Mouse (Mus musculus) heart, postnatal 36 days (tissue): ENCODE measurements around the gene Zwilch. TPM values are rescaled to one million over a fixed set of nuclear protein-coding genes. Genes with fewer than 3 reads are reported as not detected.
"Not testable (repeated sequence)": the region's sequence is repeated elsewhere in the genome, so short reads cannot be mapped to it uniquely, and the experiment has no call there.

Source experiments
- DNase-seq, 2 experiments: peaks; one replicate each; pipeline ENCODE4 v3.0.0; 2021 to 2022
- intact Hi-C: fragments of 180-260 bp; cut with DNase I; formaldehyde crosslinking; loops from one replicate; pipeline ENCODE4 v1.15.1; 2025
- total RNA-seq, 2 experiments: library from RNA; stranded (reverse); gene quantifications; 2 replicates each; pipeline ENCODE4 v1.2.3; 2021

The Zwilch gene
- total RNA-seq = under 1 TPM; 0.61 to 0.79 TPM

DNA sequence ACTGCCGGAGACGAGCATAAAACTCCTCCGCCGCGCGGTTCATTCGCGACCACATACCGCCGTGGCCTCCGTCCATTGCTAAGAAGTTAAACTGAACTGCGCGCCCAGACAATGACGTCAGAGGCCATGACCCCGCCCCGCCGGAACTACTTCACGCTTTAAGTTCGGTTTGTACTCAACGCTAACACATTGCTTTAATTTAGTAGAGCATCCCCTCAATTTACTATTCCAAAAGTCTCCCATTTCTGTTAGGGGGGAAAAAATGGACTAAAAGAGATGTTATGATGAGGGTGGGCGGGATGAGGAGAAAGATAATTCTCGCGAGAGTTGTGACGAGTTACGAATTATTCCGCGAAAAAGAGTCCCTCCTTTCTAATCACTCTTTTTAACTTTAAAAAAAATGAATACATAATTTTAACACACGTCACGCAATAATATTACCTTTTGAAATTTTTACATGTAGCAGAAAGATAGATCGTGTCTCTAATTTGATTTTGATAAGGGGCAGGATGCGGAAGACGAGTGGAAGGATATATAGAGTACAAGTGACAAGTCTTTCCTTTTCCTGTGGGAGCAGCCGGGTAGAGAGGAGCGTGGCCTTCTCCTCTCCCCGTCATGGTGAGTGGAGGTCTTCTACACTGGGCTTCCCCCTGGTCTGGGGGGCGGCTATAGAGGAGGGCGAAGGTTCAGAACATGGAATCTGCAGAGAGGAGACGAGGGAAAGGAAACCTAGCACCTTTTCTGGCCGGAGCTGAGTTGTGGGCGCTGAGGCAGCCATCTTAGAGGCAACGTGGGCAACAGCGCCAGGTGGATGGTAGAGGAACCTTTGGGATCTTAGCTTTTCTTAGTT lies at the start of gene Zwilch, which contains the start of gene Rpl4:
Gene Zwilch (minus strand): TSS at position 289 of the 850 bp plus-strand sequence.
Gene Rpl4 (plus strand): TSS at position 560 of the 850 bp plus-strand sequence.
- peak; percentile 84 to 87 for DNase-seq
- intact Hi-C loops = no loop called here

GRCm38 (mm10) chr9:64222098-64222497 lies 49.2 kb upstream of the Zwilch start:
- DNase-seq = no peak
- intact Hi-C loops = no loop called here

DNA sequence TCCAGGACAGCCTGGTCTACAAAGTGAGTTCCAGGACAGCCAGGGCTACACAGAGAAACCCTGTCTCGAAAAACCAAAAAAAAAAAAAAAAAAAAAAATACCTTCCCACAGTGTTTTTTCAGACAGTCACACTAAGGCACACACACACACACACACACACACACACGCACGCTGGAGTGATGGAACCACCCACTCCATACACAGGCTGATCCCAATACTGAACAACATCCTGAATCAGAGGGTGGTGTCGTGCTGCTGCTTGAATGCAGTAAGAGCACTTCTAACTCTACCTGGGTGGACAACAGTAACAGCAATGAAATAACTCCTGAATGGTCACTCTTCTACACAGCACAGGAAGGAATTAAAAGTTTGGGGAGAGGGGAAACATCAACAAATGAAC lies 48.6 kb upstream of the Zwilch start:
- intact Hi-C loops = no loop called here
- no peak for DNase-seq

DNA sequence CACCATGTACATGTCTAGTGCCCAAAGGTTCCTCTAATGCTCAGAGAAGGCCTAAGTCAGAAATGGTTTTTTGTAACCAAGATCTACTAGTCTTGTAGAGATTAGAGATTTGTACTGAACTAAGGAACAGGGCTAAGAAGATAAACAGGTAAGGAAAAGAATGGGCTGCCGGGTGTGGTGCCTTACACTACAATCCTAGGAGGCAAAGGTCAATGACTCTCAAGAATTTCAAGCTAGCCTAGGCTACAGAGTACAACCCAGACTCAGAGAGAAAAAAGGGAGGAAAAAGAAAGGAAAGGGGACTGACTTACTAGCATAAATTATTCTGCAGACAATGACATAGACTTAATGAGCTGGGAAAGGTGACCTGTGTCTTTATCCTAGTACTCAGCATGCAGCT lies 47.7 kb upstream of the Zwilch start:
- DNase-seq = no peak
- intact Hi-C loops = no loop called here

DNA sequence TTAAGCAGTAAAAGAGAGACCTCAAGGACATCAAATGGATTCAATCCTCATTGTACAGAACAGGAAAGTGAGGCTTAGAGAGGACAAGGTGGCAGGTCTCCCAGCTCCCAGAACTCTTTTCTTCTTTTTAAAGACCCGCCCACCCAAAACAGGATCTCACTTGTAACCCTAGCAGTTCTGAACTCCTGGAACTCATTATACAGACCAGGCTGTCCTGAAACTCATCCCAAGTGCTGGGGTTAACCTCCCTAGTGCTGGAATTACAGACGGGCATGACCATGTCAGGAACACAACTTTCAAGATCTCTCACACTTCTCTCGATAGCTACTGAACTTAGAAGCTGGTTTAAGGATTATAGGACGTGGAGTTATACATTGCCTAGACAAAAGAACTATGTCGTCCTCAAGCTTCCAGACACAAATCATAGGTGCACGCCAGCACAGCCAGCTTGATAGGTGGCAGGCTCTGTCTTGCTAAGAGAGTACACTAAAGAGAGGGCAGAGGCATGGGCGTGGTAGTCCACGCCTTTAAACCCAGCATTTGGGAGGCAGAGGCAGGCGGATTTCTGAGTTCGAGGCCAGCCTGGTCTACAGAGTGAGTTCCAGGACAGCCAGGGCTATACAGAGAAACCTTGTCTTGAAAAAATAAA lies 47.0 kb upstream of the Zwilch start:
- intact Hi-C loops = no loop called here
- DNase-seq = no peak

DNA sequence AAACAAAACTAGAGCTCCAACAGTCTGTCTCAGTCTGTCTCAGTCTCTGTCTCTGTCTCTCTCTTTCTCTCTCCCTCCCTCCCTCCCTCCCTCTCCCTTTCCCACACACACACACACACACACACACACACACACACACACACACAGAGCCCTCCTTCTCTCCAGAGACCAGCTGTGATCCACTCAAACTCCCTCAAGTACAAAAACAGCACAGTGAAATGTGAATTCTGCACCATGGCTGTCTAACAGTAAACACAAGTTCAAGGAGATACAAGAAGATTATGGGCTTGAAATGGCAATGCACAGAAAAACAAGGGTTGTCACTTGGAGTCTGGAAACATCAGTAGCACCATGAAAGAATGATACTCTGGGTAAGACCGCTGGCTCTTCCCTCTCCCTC lies 46.4 kb upstream of the Zwilch start:
- intact Hi-C loops = no loop called here

GRCm38 (mm10) chr9:64217887-64218286 lies 45.0 kb upstream of the Zwilch start:
- intact Hi-C loops = no loop called here
- DNase-seq = no peak

More for the DNA sequence above, 46.4 kb upstream of the Zwilch start:
- no peak for DNase-seq

- DNase-seq = no peak
- intact Hi-C loops = no loop called here
Observed at GRCm38 (mm10) chr9:64216641-64217040, 43.7 kb upstream of the Zwilch start.

GRCm38 (mm10) chr9:64216090-64216489 lies 43.2 kb upstream of the Zwilch start:
- no peak for DNase-seq
- intact Hi-C loops = no loop called here

GRCm38 (mm10) chr9:64214452-64214851 lies 41.5 kb upstream of the Zwilch start:
- intact Hi-C loops = loop anchor here (5.0 kb wide), 1 partner anchor 38 kb away; the partner anchor contains the start of gene Map2k1
- DNase-seq = no peak

DNA sequence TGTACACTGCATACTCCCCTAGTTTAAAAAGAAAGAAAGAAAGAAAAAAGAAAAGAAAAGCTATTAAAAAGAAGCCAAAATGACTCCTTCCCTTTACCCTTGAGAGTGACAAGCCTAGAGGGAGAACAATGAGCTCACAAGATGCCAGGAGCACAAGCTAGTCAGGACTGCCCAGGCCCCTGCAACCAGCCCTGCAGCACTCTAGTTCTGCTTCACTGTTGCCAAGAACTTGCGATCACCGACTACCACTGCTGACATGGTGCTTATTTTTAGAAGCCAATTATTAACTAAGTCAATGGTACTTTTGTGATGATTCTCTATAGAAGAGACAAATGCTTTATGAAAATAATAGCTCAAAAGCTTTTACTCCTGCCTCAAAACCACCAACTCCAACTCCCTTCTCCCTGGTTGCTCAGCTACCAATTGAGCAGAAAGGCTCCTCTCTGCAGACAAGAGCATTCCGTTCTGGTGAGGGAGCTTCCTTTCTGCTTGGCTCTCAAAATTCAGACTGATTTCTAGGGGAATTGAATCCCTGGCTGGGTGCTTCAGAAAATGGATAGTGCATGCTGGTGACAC lies 34.7 kb upstream of the Zwilch start:
- no peak for DNase-seq
- intact Hi-C loops = no loop called here

DNA sequence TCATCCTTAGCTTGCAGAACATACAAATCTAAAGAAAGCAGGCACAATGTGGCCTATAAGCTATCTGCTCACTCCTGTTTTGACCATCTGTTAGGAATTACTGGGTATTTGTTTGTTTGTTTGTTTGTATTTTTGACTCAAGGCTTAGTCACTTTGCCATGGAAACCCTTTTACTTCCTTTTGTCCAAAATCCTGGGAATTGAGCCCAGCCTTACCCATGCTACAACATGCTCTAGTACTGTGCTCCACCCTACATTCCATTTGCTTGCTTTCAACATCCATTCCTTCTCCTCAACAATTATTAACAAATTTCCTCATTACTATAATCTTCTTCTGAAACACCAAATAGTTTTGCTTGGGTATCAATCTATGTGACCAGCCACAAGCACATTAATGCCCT lies 30.0 kb upstream of the Zwilch start:
- intact Hi-C loops = no loop called here
- DNase-seq = no peak

GRCm38 (mm10) chr9:64202331-64202730 lies 29.4 kb upstream of the Zwilch start:
- intact Hi-C loops = no loop called here

GRCm38 (mm10) chr9:64199897-64200296 lies 27.0 kb upstream of the Zwilch start:
- intact Hi-C loops = no loop called here
- DNase-seq = no peak

More at GRCm38 (mm10) chr9:64202331-64202730, 29.4 kb upstream of the Zwilch start:
- DNase-seq = no peak

GRCm38 (mm10) chr9:64198763-64199418 lies 26.0 kb upstream of the Zwilch start:
- DNase-seq, intact Hi-C loops: not testable (repeated sequence)

GRCm38 (mm10) chr9:64198068-64198762 lies 25.3 kb upstream of the Zwilch start:
- intact Hi-C loops = no loop called here
- no peak for DNase-seq

GRCm38 (mm10) chr9:64197524-64197923 lies 24.6 kb upstream of the Zwilch start:
- intact Hi-C loops = no loop called here
- no peak for DNase-seq

DNA sequence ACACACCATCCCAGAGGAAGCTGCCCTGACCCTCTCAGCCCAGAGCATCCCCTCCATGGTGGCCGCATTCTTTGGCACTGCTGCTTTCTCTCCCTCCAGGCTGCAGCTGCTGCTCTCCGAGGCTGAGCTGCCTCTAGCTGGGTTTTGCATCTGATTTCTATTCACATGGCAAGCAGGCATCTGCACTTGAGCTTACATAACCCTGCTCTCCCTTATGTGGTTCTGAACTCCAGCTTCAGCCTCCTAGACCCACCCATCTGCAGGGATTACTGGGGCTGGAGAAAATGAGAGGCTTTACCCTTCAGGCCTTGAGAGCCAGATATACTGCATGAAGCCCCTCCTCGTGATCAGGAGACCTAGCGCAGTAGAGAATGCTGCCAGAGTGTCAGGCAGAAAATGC lies 22.6 kb upstream of the Zwilch start:
- intact Hi-C loops = no loop called here

DNA sequence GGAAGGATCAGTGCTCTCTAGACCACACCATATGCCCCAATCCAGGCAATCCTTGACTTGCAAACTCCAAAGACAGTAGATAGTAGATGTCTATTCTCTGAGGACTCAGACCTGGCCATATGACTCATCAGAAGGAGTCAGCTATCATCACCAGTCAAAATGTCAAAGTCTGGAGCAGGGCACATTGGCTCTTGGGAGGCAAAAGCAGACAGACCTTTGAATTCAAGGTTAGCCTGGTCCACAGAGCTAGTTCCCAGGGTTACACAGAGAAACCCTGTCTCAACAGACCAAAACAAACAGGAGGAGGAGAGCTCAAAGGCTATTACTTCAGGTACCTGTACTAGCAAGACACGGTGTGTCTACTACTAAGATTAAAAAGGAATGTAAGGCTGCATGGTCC lies 21.0 kb upstream of the Zwilch start:
- DNase-seq = no peak
- intact Hi-C loops = no loop called here

More for the DNA sequence above, 22.6 kb upstream of the Zwilch start:
- DNase-seq = no peak

DNA sequence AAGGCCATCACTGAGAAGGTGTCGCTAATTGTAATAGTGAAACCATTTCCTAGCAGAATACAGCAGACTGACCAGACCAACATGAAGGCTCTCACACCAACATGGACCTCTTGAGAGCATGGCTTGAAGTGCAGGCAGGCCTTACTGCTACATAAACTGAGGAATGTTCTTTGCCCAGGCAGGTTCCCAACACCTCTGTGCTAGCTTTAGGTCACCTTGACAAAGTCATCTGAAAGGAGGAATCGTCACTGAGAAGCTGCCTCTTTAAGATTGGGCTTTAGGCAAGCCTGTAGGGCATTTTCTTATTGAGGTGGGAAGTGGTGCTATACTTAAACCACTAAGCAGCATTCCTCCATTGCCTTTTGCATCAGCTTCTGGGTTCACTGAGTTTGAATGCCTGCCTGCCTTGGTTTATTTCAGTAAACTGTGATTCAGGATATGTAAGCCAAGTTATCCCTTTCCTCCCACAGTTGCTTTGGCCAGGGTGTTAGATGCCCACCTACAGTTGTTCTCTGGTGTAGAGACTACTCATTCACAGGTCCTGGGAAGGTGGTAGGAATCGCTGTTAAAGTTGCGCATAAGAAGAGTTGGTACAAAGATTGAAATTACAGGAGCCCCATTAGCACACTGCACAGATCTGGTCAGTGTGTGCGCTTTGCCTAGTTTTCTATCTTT lies 11.4 kb upstream of the Zwilch start:
- intact Hi-C loops = no loop called here
- no peak for DNase-seq
